Mouse (Mus musculus) megakaryocyte, embryonic 14.5 days (primary cell): ENCODE results near the gene Acap3. TPM values are rescaled to one million over a fixed set of nuclear protein-coding genes. Genes with fewer than 3 reads are reported as not detected.

Experiments
- H3K27me3 ChIP-seq: replicated peaks from 2 replicates; pipeline ENCODE3; 2012; ENCODE audit warnings: inconsistent platforms
- H3K36me3 ChIP-seq: replicated peaks from 2 replicates; pipeline ENCODE3; 2012; ENCODE audit warnings: low read length, inconsistent platforms, mixed read lengths
- H3K4me1 ChIP-seq: 2 replicates; pipeline ENCODE4 v1.6.1; 2012; ENCODE audit warnings: inconsistent platforms
- H3K4me3 ChIP-seq: replicated peaks from 2 replicates; pipeline ENCODE3; 2012; ENCODE audit warnings: moderate library complexity, mild to moderate bottlenecking, inconsistent platforms
- H3K9me3 ChIP-seq: 2 replicates; pipeline ENCODE4 v1.6.1; 2012; ENCODE audit warnings: inconsistent platforms
- FLI1 ChIP-seq: IDR thresholded peaks from 2 replicates; pipeline ENCODE4 v1.6.1; 2012; ENCODE audit warnings: low read length, inconsistent platforms, mixed read lengths
- GATA1 ChIP-seq: IDR thresholded peaks from 3 replicates; pipeline ENCODE4 v1.6.1; 2012; ENCODE audit warnings: mixed read lengths, low read length, inconsistent platforms, borderline replicate concordance
- polyA plus RNA-seq: library from polyadenylated mRNA; stranded (reverse); fragments of >175 nt; gene quantifications from 2 replicates; pipeline ENCODE4 v1.2.3, GENCODE M21; 2012; ENCODE audit warnings: low replicate concordance; ENCODE audit not compliant: insufficient read depth

The Acap3 gene
- polyA plus RNA-seq, 1 experiment: 33.2 TPM

DNA sequence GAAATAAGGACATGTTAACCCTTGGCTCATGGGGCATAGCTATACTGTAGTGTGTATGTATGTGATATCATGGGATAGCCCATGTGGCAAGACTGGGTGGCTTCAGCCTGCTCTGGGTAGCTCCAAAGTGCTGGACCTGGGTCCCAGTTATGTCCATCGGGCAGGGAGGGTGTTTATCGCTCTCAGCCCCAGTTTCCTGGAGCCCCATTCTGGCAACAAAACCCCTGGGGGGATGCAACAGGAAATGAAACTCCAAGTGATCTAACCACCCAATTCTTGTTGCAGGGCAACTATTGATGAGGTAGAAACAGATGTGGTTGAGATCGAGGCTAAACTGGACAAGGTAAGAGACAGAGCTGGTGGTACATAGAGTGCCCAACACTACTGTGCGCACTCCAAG is 4.2 kb downstream of the Acap3 start:
- H3K9me3 ChIP-seq: no peaks in the 10 kb centered on the region
- no peak for TF ChIP-seq GATA1
- TF ChIP-seq FLI1: no peak
- no peaks in the 10 kb centered on the region for H3K27me3 ChIP-seq
- peaks cover 55% of the 10 kb centered on the region for H3K4me1 ChIP-seq
- H3K36me3 ChIP-seq: peaks cover 48% of the 10 kb centered on the region
- peak overlapping the region; percentile 68 for H3K4me3 ChIP-seq

DNA sequence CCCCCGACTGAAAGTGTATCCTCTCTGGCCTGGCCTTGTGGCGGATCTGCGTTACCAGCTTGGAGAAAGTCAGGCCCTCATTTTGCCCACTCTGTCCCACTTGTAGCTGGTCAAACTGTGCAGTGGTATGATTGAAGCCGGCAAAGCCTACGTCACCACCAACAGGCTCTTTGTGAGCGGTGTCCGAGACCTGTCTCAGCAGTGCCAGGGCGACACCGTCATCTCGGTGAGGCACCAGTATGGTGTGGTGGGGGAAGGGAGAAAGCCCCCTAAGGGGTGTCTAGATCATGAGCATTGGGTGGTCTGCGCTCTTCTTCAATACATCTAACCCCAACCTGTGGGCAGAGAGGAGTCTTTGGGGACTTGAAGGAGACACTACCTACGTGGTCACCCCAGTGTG is 4.8 kb downstream of the Acap3 start:
- H3K9me3 ChIP-seq: no peaks in the 10 kb centered on the region
- TF ChIP-seq FLI1: no peak
- no peak for TF ChIP-seq GATA1
- H3K27me3 ChIP-seq: no peaks in the 10 kb centered on the region
- H3K4me3 ChIP-seq: no peak overlapping the region
- H3K4me1 ChIP-seq: peaks cover 56% of the 10 kb centered on the region
- H3K36me3 ChIP-seq: peaks cover 55% of the 10 kb centered on the region

DNA sequence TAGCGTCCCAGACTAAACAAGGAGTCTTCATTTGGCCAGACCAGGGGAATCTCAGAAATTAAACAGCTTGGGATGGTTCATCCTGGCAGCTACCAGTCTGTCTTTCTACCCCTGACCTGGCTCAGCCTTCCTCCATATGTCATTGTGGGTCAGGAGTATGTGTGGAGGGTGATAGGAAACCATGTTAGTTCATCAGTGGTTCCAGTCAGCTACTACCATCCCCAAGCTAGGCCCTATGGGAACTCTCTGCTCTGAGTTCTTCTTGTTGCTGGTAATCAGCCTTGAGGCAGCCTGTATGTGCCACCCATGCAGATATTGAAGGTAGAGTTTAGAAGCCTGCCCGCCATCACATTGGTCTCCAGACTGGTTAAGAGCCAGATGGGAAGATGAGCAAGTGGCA is 6.7 kb downstream of the Acap3 start:
- Histone ChIP-seq H3K9me3 (no peaks in the 10 kb centered on the region), H3K4me1 (peaks cover 51% of the 10 kb centered on the region), H3K4me3 (no peak overlapping the region), H3K27me3 (no peaks in the 10 kb centered on the region), H3K36me3 (peaks cover 73% of the 10 kb centered on the region)
- TF ChIP-seq FLI1: no peak
- no peak for TF ChIP-seq GATA1

DNA sequence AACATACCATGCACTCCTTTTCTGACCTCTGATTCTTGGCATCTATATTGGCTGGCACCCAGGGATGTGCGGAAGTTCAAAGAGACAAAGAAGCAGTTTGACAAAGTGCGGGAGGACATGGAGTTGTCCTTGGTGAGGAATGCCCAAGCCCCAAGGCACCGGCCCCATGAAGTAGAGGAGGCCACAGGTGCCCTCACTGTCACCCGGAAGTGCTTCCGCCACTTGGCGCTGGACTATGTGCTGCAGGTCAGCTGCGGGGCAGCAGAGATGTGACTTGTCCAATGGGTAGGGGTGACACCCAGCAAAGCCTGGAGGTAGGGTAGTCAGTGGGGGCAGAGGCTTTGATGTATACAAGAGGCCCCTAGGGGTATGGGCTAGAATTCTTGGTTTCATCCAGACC is 7.7 kb downstream of the Acap3 start:
- peaks cover 84% of the 10 kb centered on the region for H3K36me3 ChIP-seq

DNA sequence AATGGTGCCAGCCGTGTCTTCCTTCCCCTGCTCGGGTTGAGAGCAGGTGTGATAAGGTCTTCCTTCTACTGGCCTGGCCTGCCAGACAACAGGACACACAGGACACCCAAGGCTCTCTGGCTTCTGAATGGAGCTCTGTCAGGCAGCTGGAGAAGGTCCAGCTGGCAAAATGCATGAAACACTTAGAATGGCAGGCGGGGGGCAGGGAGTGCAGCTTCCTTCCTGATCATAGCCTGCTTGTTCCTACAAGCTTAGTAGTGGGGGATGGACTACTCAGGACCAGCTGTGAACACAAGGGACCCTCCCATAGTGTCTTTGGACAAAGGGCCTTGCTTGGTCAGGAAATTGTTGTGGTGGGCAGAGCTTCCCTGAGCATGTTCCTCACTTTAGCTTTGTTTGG is 9.6 kb downstream of the Acap3 start:
- Histone ChIP-seq H3K4me3 (no peak overlapping the region), H3K27me3 (no peaks in the 10 kb centered on the region), H3K9me3 (no peaks in the 10 kb centered on the region), H3K4me1 (peaks cover 22% of the 10 kb centered on the region), H3K36me3 (peaks cover 93% of the 10 kb centered on the region)
- TF ChIP-seq GATA1: no peak
- no peak for TF ChIP-seq FLI1

More for the DNA sequence above, 7.7 kb downstream of the Acap3 start:
- Histone ChIP-seq H3K4me1 (peaks cover 41% of the 10 kb centered on the region), H3K9me3 (no peaks in the 10 kb centered on the region), H3K4me3 (no peak overlapping the region), H3K27me3 (no peaks in the 10 kb centered on the region)
- no peak for TF ChIP-seq GATA1
- no peak for TF ChIP-seq FLI1

DNA sequence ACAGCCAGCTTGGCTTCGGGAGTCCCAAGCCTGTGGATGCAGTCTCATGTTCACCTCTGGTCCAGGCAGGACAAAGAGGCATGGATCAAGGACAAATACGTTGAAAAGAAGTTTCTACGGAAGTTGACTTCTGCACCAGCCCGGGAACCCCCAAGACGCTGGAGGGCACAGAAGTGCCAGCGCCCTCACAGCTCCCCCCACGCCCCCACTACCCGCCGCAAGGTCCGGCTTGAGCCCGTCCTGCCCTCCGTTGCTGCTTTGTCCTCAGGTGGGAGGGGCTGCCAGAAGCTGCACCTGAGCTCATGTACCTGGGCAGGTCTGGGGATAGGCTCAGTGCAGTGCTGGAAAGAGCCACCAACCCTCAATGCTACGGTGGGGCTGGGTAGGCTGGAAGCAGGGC is 11.6 kb downstream of the Acap3 start:
- Histone ChIP-seq H3K36me3 (peaks cover 98% of the 10 kb centered on the region), H3K9me3 (no peaks in the 10 kb centered on the region), H3K4me1 (peaks cover 15% of the 10 kb centered on the region), H3K27me3 (no peaks in the 10 kb centered on the region), H3K4me3 (no peak overlapping the region)
- TF ChIP-seq GATA1: no peak

DNA sequence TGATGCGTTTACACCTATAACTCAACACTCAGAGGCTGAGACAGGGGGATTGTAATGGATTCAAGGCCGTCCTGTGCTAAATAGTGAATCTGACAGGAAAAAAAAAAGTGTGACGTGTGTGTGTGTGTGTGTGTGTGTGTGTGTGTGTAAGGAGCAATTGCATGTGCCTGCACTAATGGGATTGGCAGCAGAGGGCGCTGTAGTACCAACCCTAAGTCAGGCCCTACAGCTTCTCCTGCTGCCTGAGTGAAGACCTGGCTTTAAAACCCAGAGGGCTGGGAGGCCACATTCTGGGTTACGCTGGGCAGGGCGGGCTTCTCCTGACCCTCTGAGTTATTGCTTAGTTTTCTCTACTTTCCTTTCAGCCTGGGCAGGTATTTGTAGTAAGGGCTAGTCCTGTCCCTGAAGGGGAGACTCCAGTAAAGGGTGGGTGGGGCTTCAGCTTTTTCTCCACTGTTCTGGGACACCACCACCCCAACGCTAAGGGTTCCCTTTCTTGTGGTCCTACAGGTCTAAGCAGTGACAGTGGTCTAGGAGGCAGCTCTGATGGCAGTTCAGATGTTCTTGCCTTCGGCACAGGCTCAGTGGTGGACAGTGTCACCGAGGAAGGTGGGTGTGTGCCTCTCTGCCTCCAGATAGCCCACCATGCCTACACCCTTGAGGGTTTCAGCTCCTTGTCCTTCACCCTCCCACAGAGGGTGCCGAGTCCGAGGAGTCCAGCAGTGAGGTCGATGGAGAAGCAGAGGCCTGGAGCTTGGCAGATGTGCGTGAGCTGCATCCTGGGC is 12.9 kb downstream of the Acap3 start:
- no peak for TF ChIP-seq FLI1
- TF ChIP-seq GATA1: no peak
- Histone ChIP-seq H3K36me3 (peaks cover 89% of the 10 kb centered on the region), H3K27me3 (no peaks in the 10 kb centered on the region), H3K4me3 (no peak overlapping the region), H3K4me1 (peaks cover 20% of the 10 kb centered on the region), H3K9me3 (no peaks in the 10 kb centered on the region)

DNA sequence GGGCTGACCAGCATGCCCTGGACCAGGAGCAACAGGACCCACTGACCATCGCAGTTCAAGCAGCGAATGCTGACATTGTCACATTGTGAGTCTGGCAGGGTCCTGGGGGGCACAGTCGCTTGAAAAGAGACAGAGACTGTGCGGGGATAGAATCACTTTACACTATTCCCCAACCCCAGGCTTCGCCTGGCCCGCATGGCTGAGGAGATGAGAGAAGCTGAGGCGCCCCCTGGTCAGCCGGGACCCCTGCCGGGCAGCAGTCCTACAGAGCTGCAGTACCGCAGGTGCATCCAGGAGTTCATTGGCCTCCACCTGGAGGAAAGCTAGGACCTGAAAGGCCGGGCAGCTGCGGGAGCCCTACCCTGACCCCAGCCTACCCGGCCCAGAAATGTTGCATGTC is 14.0 kb downstream of the Acap3 start:
- peaks cover 3% of the 10 kb centered on the region for H3K27me3 ChIP-seq
- TF ChIP-seq GATA1: no peak
- TF ChIP-seq FLI1: no peak
- no peak overlapping the region for H3K4me3 ChIP-seq
- peaks cover 26% of the 10 kb centered on the region for H3K4me1 ChIP-seq
- no peaks in the 10 kb centered on the region for H3K9me3 ChIP-seq
- H3K36me3 ChIP-seq: peaks cover 78% of the 10 kb centered on the region

DNA sequence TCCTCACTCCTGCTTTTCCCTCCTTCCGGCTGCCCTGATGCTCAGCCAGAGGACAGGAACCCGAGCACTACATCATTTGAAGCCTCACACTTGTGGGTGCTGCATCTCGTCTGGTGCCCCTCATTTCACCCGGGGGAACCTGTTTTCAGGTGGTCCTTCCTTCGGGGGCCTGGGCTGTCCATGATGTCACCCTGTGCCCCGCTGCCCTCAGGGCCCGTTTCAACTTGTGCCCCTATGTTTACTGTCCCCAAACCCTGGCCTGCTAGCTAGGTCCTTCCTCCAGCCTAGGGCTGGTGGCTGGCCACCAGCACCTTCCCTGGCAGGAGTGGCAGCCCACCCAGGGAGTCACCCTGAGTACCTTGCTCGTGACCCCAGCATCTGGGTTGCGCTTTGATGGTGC is 14.5 kb downstream of the Acap3 start:
- Histone ChIP-seq H3K4me3 (no peak overlapping the region), H3K9me3 (no peaks in the 10 kb centered on the region), H3K4me1 (peaks cover 22% of the 10 kb centered on the region), H3K36me3 (peaks cover 73% of the 10 kb centered on the region), H3K27me3 (peaks cover 5% of the 10 kb centered on the region)
- TF ChIP-seq GATA1 (no peak), FLI1 (no peak)

DNA sequence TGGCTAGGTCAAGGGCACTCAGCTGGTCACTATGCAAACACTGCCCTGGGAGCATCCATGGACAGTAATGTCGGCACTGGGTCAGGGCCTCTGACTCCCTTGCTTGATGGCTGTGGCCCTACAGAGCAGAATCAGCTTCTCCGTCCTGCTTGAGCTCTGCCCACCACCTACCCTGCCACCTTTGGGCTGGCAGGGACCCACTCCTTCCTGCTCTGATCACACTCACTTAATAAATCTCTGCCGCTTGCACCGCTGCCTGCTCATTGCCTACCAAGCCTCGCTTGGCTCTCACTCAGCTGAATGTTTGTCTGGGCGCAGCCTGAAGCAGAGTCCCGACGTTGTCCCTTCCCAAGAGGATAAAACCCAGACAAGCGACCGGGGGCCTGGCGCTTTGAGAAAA is 15.4 kb downstream of the Acap3 start:
- Histone ChIP-seq H3K36me3 (peaks cover 64% of the 10 kb centered on the region), H3K9me3 (no peaks in the 10 kb centered on the region), H3K4me3 (no peak overlapping the region), H3K27me3 (peaks cover 5% of the 10 kb centered on the region), H3K4me1 (peaks cover 16% of the 10 kb centered on the region)
- TF ChIP-seq GATA1 (no peak), FLI1 (no peak)
